Mouse (Mus musculus): ENCODE measurements around the gene Nefh. TPM values are rescaled to one million over a fixed set of nuclear protein-coding genes. Genes with fewer than 3 reads are reported as not detected.

The Nefh gene
- total RNA-seq (2022), result not detected

DNA sequence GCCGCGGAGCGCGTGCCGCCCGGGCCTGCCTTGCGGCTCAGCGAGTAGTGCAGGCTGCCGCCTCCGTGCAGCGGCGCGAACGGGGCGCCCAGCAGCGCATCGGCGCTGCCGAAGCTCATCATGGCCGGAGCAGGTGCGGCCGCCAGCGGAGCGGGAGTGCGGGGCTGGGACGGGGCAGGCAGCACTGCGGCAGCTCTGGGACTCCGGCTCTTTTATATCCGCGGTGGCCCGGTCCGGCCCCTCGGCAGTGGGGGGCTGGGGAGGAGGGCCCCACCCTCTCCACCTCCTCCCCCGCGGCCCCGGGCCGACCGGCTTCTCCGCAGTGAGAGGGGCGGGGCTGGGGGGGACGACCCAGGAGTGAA, at the start of gene Nefh:
Gene Nefh, minus strand, starts transcription at position 252 of the 362 bp plus-strand sequence.
- no peak for DNase-seq (ENCODE audit: low spot score in 2 of 2)

DNA sequence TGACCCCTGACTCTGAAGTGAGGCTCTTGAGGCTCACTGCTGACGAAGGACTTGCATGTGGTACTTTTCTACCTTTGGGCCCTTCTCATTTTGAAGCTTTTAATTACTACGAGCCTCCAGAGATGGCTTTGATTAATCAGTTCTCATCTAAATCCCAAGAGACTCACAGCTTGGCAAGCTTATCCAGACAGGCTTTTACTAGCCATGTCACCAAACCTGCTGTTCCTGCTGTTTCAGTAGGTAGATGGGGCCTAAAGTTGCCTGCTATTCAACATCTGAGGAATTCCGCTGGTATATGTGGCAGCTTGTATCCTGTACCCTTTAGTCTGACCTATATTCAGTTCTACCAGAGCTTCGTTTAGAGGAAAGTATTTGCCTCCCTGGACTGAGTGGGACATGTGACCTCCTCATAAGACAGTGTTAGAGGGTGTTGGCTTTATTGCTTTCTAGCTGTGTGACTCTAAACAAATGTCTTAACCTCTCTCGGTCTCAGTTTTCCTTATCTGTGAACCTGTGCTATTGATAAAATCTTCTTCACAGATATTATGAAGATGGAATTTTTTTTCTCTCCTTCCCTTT, 48.8 kb upstream of the Nefh start:
- DNase-seq (ENCODE audit: low spot score in 2 of 2), result no peak

- DNase-seq (ENCODE audit: low spot score in 2 of 2), result no peak
These were observed 47.8 kb upstream of the Nefh start for GRCm38 (mm10) chr11:4995676-4996075.

GRCm38 (mm10) chr11:4992471-4992870, 44.6 kb upstream of the Nefh start:
- no peak for DNase-seq (ENCODE audit: low spot score in 2 of 2)

- no peak for DNase-seq (ENCODE audit: low spot score in 2 of 2)
These were observed 41.3 kb upstream of the Nefh start for GRCm38 (mm10) chr11:4989187-4989586.

DNA sequence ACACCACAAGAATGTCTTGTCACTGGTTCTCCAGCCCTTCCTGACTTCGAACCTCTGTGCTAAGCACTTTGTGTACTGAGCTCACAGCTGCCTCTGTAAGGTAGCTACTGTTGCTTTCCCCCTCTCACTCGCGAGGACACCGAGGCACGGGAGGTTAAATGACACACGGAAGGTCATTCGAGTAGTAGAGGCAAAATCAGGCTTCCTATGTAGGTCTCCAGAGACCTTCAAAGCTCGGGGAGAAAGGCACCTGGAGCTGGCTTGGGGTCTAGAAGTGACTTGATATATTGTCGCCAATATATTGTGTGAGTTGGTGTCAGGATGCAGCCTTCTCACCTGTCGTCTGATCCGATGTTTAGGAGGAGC, 39.6 kb upstream of the Nefh start:
- DNase-seq (ENCODE audit: low spot score in 2 of 2), result no peak

DNA sequence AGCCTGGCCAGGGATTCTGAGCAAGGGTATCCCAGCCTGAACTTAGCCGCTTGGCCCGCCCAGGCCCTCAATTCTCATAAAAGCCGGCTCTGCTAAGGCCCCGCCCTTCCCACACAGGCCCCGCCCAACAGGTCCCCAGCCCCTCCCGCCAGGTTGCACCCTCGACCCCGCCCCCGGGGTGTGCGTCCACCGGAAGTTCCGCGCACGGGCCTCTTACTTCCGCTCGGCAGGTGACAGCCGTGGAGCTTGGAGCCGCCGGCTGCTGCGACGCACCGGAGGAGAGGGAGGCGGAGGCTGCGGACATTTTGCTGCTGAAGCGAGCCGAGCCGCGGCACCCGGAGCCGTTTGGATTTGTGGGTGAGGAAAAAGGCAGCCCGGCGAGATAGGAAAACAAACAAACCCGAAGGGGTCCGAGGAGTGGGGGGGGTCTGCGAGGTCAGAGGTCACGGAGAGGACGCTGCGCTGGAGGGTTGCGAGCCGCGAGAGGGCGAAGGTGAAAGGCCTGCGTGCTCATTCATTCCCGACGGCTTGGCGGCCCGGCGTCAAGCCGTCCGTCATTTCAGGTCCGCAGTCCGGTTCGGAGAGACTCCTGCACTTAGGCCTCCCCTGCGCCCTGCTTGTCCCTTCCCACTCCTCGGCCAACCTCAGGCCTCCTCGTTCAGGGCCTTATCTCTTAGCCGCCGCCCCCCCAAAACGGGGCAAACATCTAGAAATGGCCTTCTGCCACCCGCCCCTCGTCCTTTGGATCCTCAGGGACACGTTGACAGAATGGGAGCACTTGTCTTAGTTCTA, 39.0 kb upstream of the Nefh start, which contains the start of gene Ap1b1:
Gene Ap1b1, plus strand, starts transcription at position 130 of the 792 bp plus-strand sequence.
- DNase-seq (ENCODE audit: low spot score in 2 of 2), result peak; percentile 82 to 86

DNA sequence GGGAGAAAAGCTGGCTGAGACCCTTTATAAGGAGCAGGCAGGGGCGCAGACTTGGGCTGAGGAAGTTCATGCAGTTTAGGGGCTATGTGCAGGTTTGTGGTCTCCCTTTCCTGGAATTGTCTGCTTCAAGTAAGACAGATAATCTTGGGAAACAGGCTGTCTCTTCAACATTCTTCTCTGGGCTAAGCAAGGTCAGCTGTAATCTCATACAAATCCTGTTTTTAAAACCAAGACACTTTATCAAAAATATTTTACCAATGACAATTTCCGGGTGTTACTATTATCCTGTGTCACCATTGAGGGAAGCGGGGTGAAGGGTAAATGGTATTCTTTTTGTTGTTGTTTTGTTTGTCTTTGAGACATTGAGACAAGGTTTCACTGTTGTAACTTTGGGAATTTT, 36.9 kb upstream of the Nefh start:
- no peak for DNase-seq (ENCODE audit: low spot score in 2 of 2)

GRCm38 (mm10) chr11:4984249-4984648, 36.4 kb upstream of the Nefh start:
- no peak for DNase-seq (ENCODE audit: low spot score in 2 of 2)

- no peak for DNase-seq (ENCODE audit: low spot score in 2 of 2)
These were observed 35.7 kb upstream of the Nefh start for GRCm38 (mm10) chr11:4983538-4983937.

DNA sequence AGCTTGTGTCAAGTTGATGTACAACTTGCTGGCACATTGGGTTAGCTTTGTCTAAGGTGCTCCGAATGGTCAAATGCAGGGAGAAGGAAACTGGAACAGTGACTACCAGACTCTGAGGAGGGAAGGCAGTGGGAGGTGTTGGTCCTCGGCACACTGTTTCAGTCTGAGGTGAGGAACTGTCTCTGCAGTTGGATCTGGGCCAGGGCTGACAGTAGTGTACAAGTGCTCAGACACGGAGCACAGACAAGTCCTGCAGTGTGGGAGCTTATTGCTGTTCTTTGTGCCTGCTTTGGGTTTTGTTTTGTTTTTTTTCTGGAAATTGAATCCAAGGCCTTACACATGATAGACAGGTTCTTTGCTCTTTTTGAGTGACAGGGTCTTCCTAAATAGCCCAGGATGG, 35.1 kb upstream of the Nefh start:
- no peak for DNase-seq (ENCODE audit: low spot score in 2 of 2)

DNA sequence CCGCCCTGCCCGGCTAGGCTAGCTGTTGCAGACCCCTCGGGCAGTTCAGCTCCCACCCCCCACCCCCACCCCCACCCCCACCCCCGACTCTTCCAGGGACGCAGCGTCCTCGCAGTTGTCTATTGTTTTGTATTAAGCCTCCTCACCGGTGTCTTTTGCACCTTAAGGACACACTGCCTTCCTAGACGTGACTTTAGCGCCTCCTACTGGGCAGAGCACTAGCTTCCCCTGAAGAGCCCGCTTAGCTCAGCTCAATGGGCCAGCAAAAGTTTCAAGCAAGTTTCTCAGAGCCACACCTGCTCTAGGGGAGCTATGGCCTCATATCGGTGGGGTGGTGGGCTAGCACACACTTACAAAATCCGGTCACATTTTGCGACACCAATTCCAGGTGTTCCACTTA, 27.8 kb upstream of the Nefh start:
- peak; percentile 13 to 21 for DNase-seq (ENCODE audit: low spot score in 2 of 2)

DNA sequence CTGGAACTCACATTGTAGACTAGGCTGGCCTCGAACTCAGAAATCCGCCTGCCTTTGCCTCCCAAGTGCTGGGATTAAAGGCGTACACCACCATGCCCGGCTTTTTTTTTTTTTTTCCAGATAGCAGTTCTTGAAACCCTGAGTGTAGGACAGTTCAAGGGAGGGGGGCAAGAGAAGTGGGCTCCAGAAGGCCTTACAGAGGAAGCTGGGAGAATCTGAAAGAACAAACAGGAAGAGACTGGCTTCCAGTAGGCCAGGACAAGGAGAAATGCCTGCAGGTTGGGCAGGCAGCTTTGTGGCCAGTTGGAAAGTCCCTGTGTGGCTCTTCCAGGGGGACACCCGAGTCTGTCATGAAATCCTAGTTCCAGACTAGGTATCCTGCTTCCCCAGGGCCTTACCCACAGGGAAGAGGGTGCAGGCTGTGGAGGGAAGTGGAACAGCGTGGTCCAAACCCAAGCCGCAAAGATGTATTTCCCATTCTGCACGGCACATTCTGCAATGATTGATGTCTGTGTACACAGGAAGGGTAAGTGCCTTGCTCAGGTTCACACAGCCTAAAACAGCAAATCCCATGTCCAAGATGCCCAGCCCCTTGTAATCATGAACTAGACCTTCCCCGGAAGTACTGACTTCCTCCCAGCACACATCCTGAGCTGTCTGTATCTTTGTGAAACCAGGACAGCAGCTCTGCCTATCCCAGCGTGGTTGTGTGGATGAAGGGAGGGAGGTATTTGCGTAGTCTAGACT, 26.7 kb upstream of the Nefh start:
- no peak for DNase-seq (ENCODE audit: low spot score in 2 of 2)

DNA sequence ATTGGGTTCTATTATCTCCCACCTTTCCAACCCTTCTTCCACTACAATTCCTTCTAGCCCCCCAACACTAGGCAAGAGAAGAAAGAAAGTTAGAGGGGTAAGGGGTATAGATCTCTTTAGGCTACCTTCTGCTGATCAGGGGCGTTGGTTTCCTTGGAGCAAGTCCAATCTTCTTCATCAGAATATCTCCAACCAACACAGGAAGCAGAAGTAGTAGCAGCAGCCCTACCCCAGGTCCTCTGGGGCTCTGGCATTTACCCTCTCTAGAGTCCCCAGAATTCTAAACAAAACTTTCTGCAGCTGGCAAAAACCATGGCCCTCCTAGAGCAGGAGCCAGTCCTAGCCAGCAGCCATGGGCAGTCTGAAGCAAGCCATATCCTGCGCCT, 26.0 kb upstream of the Nefh start:
- DNase-seq (ENCODE audit: low spot score in 2 of 2), result no peak

- DNase-seq (ENCODE audit: low spot score in 2 of 2), result peak in 1 of 2 experiments; percentile 8
These were observed 25.4 kb upstream of the Nefh start for GRCm38 (mm10) chr11:4972967-4973870.

- DNase-seq (ENCODE audit: low spot score in 2 of 2), result peak in 1 of 2 experiments; percentile 31
These were observed 20.5 kb upstream of the Nefh start for GRCm38 (mm10) chr11:4968376-4968775.

GRCm38 (mm10) chr11:4967549-4967948, 19.7 kb upstream of the Nefh start:
- no peak for DNase-seq (ENCODE audit: low spot score in 2 of 2)

DNA sequence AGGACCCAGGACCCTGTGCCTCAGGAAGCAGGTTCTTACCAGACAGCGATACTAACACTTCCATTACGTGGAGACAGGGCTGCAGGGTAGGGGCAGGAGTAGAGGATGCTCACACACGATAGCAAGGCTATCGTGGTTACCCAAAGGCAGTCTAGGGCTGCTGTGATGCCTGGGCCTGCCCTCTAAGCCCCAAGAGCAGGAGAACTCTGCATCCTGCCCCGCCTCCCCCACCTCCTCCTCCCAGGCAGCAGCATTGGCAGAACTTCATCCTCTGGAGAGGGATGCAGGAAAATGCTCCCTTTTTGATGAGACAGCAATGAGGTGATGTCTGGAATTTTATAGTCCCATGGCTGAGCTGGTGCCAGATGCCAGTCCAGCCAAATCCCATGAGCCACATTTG, 19.0 kb upstream of the Nefh start:
- no peak for DNase-seq (ENCODE audit: low spot score in 2 of 2)

DNA sequence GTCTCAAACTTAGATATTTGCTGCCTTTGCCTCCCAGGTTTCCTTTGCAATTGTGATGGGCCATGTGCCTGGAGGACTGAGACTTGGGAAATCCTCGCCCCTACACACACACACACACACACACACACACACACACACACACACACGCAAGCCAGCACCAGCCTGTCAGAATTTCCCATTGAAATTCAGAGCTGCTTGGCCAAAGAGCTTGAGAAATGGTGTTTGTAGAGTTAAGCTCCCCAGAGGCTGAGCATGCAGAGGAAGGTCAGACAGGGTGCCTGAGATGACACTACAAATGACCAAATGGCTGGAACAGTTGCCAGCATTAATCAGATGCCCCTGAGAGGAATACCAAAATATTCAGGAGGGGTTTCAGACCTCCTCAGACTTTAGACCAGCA, 18.5 kb upstream of the Nefh start:
- DNase-seq (ENCODE audit: low spot score in 2 of 2), result no peak

- no peak for DNase-seq (ENCODE audit: low spot score in 2 of 2)
These were observed 15.4 kb upstream of the Nefh start for GRCm38 (mm10) chr11:4963099-4963808.

GRCm38 (mm10) chr11:4953918-4954317, 6.1 kb upstream of the Nefh start:
- DNase-seq (ENCODE audit: low spot score in 2 of 2), result no peak
